In genomic region chr9:53376820-53377219, GRCm38 (mm10) we compare ENCODE assay signal across 11 mouse cellular contexts. TPM values are rescaled to one million over a fixed set of nuclear protein-coding genes. Genes with fewer than 3 reads are reported as not detected.
A peak's percentile ranks its signal among the peaks of the same experiment; 100 is the strongest.
DNase-seq lines count a peak whose midpoint lies in the region; ATAC-seq and TF ChIP-seq lines count a peak whose summit lies in the region.
"Had no signal": no experiment of that assay in that cellular context is flagged by ENCODE, and none has a peak within 500 bp of the region (broad histone marks: within the 10 kb centered on the region; RNA-seq: fewer than 3 reads in every experiment).

No protein-coding gene starts in this region.

- no peaks in the 10 kb centered on the region for H3K27me3 ChIP-seq in kidney, postnatal 0 days (ENCODE audit: insufficient read depth, low read length)
- no peaks in the 10 kb centered on the region; the same call in 1 of the 2 replicates for H3K27me3 ChIP-seq in ES-Bruce4 (ENCODE audit: control insufficient read depth, insufficient read depth, low read length, poor library complexity, severe bottlenecking)
- no peaks in the 10 kb centered on the region for H3K27me3 ChIP-seq in stomach, postnatal 0 days (ENCODE audit: control insufficient read depth, insufficient read depth, low read length)

- no peak overlapping the region for H3K4me2 ChIP-seq in kidney, postnatal 0 days (ENCODE audit: low read length)
- H3K4me2 ChIP-seq in stomach, postnatal 0 days (replicated peaks; ENCODE audit: low read depth) = no peak overlapping the region

- no peak overlapping the region for H3K9ac ChIP-seq in kidney, postnatal 0 days (ENCODE audit: low read depth, low read length)
- no peak overlapping the region for H3K9ac ChIP-seq in ES-Bruce4 (ENCODE audit: low read depth, poor library complexity, severe bottlenecking)
- H3K9ac ChIP-seq in stomach, postnatal 0 days (ENCODE audit: low read length) = no peak overlapping the region

- no peak for TF ChIP-seq POLR2A in ES-Bruce4 (IDR thresholded peaks at IDR 0.05; ENCODE audit: insufficient read depth, low read length)
- no peak for TF ChIP-seq POLR2A in brain, embryonic 14.5 days (IDR thresholded peaks at IDR 0.05; ENCODE audit: borderline replicate concordance, extremely low read depth, insufficient read depth, insufficient read length, poor library complexity, severe bottlenecking)

- 88% methylated on average over 13 of the region's 13 CpGs for WGBS in kidney, postnatal 0 days
- WGBS in stomach, postnatal 0 days = 85% methylated on average over 13 of the region's 13 CpGs

- H3K4me3 ChIP-seq in kidney, postnatal 0 days (replicated peaks; ENCODE audit: low read depth, low read length) = no peak overlapping the region
- no peak overlapping the region for H3K4me3 ChIP-seq in ES-Bruce4 (ENCODE audit: low read depth, low read length)
- no peak overlapping the region for H3K4me3 ChIP-seq in stomach, postnatal 0 days (ENCODE audit: low read depth, low read length)

- TF ChIP-seq CTCF in kidney, postnatal 0 days (IDR thresholded peaks at IDR 0.05; ENCODE audit: low read depth) = peak; percentile 35; the same call in 1 of the 2 replicates
- TF ChIP-seq CTCF in ES-Bruce4 (IDR thresholded peaks at IDR 0.05; ENCODE audit: low read depth, low read length) = peak; percentile 55
- peak; percentile 21; the same call in 1 of the 2 replicates for TF ChIP-seq CTCF in brain, embryonic 14.5 days (IDR thresholded peaks at IDR 0.05; ENCODE audit: borderline replicate concordance, extremely low read depth, insufficient read depth, insufficient read length)
- TF ChIP-seq CTCF in stomach, postnatal 0 days (IDR thresholded peaks at IDR 0.05; ENCODE audit: low read depth) = peak; percentile 59

- no peaks in the 10 kb centered on the region for H3K9me3 ChIP-seq in kidney, postnatal 0 days (replicated peaks; ENCODE audit: low read length)
- no peaks in the 10 kb centered on the region for H3K9me3 ChIP-seq in ES-Bruce4 (replicated peaks; ENCODE audit: control insufficient read depth, insufficient read depth, low read length, poor library complexity, severe bottlenecking)
- H3K9me3 ChIP-seq in stomach, postnatal 0 days (ENCODE audit: control insufficient read depth, low read length) = no peaks in the 10 kb centered on the region
- H3K9me3 ChIP-seq: megakaryocyte, embryonic 14.5 days had no signal

- TF ChIP-seq EP300 in ES-Bruce4 (IDR thresholded peaks at IDR 0.05; ENCODE audit: insufficient read depth, low read depth, low read length) = no peak
- no peak for TF ChIP-seq EP300 in stomach, postnatal 0 days (optimal IDR thresholded peaks at IDR 0.05)

- ATAC-seq in kidney, postnatal 0 days (replicated peaks; ENCODE audit: low FRiP score, low read depth) = no peak
- no peak; the same call in 1 of the 2 replicates for ATAC-seq in stomach, postnatal 0 days (ENCODE audit: low FRiP score, low TSS enrichment)
- ATAC-seq: forebrain, embryonic 14.5 days had no signal

- H3K27ac ChIP-seq in kidney, postnatal 0 days = no peak overlapping the region
- H3K27ac ChIP-seq in ES-Bruce4 (ENCODE audit: insufficient read depth, low read length) = no peak overlapping the region
- peak overlapping the region; percentile 75 for H3K27ac ChIP-seq in stomach, postnatal 0 days (replicated peaks)

- H3K36me3 ChIP-seq in kidney, postnatal 0 days (ENCODE audit: insufficient read depth, low read length) = 0 out of 2 replicates have a peak, but pooled peaks cover 6% of the 10 kb centered on the region
- H3K36me3 ChIP-seq in ES-Bruce4 (ENCODE audit: control insufficient read depth, insufficient read depth, low read length, poor library complexity, severe bottlenecking) = no peaks in the 10 kb centered on the region
- H3K36me3 ChIP-seq in stomach, postnatal 0 days (ENCODE audit: control insufficient read depth, insufficient read depth, low read length) = peaks cover 3% of the 10 kb centered on the region; the same call in 1 of the 2 replicates

- no peak for DNase-seq in kidney, postnatal 0 days (ENCODE audit: low spot score)
- no peak for DNase-seq in kidney, postnatal 14 days
- DNase-seq in brain, embryonic 14.5 days (ENCODE audit: low read depth) = no peak
- DNase-seq in stomach, postnatal 0 days (ENCODE audit: low spot score) = no peak
- no peak for DNase-seq in right cerebral cortex, postnatal 25 days
- DNase-seq in cerebellum, adult 18-20 months = no peak
- no peak for DNase-seq in embryo, embryonic 10 days (ENCODE audit: low spot score)
- DNase-seq: cerebellum, postnatal 36 days had no signal

- H3K4me1 ChIP-seq in kidney, postnatal 0 days (replicated peaks; ENCODE audit: insufficient read depth, low read length) = no peaks in the 10 kb centered on the region
- no peaks in the 10 kb centered on the region for H3K4me1 ChIP-seq in ES-Bruce4 (ENCODE audit: control insufficient read depth, insufficient read depth, low read length)
- peaks cover 3% of the 10 kb centered on the region; the same call in 1 of the 2 replicates for H3K4me1 ChIP-seq in stomach, postnatal 0 days (replicated peaks; ENCODE audit: control insufficient read depth, insufficient read depth)

RNA-seq across cellular contexts. Expression of gene Kdelc2, which starts 7.0 kb away (rescaled TPM):
- 28.6 and 31.2 TPM in 2 replicates for polyA plus RNA-seq in kidney, postnatal 0 days (2015; fragmentation: Nextera tagmentation; extraction: Ambion mirVana)
- 16.9 and 18.4 TPM in 2 replicates for polyA plus RNA-seq in ES-Bruce4 (2011; ENCODE audit: insufficient read depth, insufficient read length, low read depth, missing spikeins)
- 1.4 and 3.0 TPM in 2 replicates for polyA plus RNA-seq in brain, embryonic 14.5 days (2012; rRNA removed)
- 17.1 and 18.0 TPM in 2 replicates for polyA plus RNA-seq in stomach, postnatal 0 days (2015; fragmentation: Nextera tagmentation; extraction: Ambion mirVana)

RNA-seq across cellular contexts. Expression of gene 4930550C14Rik, which starts 25.3 kb away (rescaled TPM):
- polyA plus RNA-seq in kidney, postnatal 0 days (2015; fragmentation: Nextera tagmentation; extraction: Ambion mirVana) = 3.9 and 4.1 TPM in 2 replicates
- polyA plus RNA-seq in ES-Bruce4 (2011; ENCODE audit: insufficient read depth, insufficient read length, low read depth, missing spikeins) = 3.5 and 5.1 TPM in 2 replicates
- polyA plus RNA-seq in brain, embryonic 14.5 days (2012; rRNA removed) = 0.09 and 0.25 TPM in 2 replicates
- polyA plus RNA-seq in stomach, postnatal 0 days (2015; fragmentation: Nextera tagmentation; extraction: Ambion mirVana) = 0.58 and 0.59 TPM in 2 replicates
